Mouse (Mus musculus) hindbrain, postnatal 0 days (tissue): ENCODE results near the gene Rbfox1. TPM values are rescaled to one million over a fixed set of nuclear protein-coding genes. Genes with fewer than 3 reads are reported as not detected.

ENCODE experiments used
- ATAC-seq: fragments of 200-750 bp; cut with Nextera tagmentation; 2 replicates; pipeline ENCODE4 v1.8.0; 2017; ENCODE audit warnings: mild to moderate bottlenecking, moderate TSS enrichment, moderate library complexity
- DNase-seq: peaks from one replicate; pipeline ENCODE4 v3.0.0-alpha.2; 2015; ENCODE audit warnings: low spot score
- H3K27ac ChIP-seq: fragments of 300-500 bp; sonication (generic); 2 replicates; pipeline ENCODE4 v1.5.1; 2014; ENCODE audit warnings: mild to moderate bottlenecking
- H3K27me3 ChIP-seq: fragments of 300-500 bp; sonication (generic); 2 replicates; pipeline ENCODE4 v1.6.1; 2014; ENCODE audit warnings: low read length, mixed read lengths; ENCODE audit not compliant: insufficient read depth
- H3K36me3 ChIP-seq: fragments of 300-500 bp; sonication (generic); 2 replicates; pipeline ENCODE4 v1.6.1; 2014; ENCODE audit warnings: low read length, mixed read lengths; ENCODE audit not compliant: insufficient read depth
- H3K4me1 ChIP-seq: fragments of 300-500 bp; sonication (generic); 2 replicates; pipeline ENCODE4 v1.6.1; 2014; ENCODE audit warnings: antibody characterized with exemption, low read length, mixed read lengths; ENCODE audit not compliant: insufficient read depth
- H3K4me2 ChIP-seq: fragments of 300-500 bp; sonication (generic); 2 replicates; pipeline ENCODE4 v1.6.1; 2014; ENCODE audit warnings: low read depth, mild to moderate bottlenecking, low read length, moderate library complexity, mixed read lengths
- H3K4me3 ChIP-seq: fragments of 300-500 bp; sonication (generic); 2 replicates; pipeline ENCODE4 v1.5.1; 2014; ENCODE audit warnings: low read length
- H3K9ac ChIP-seq: fragments of 300-500 bp; sonication (generic); replicated peaks from 2 replicates; pipeline ENCODE4 v1.6.1; 2014; ENCODE audit warnings: mild to moderate bottlenecking, low read length, moderate library complexity, mixed read lengths
- H3K9me3 ChIP-seq: fragments of 300-500 bp; sonication (generic); 2 replicates; pipeline ENCODE4 v1.6.1; 2016; ENCODE audit warnings: low read length, mixed read lengths
- CTCF ChIP-seq: IDR thresholded peaks from 2 replicates; pipeline ENCODE4 v1.5.1; 2016; ENCODE audit warnings: antibody characterized with exemption, control low read depth, low read depth
- WGBS: fragments of 180-500 bp; shearing (Covaris S2); extraction: QIAGEN DNeasy Blood & Tissue Kit; methylation state at CpG from one replicate; pipeline ENCODE4 v1.1.7; 2014; 5-methylcytosine and 5-hydroxymethylcytosine counted together
- polyA plus RNA-seq: library from polyadenylated mRNA; unstranded; fragments of >200 nt; fragmentation: Nextera tagmentation; extraction: Ambion mirVana; gene quantifications from 2 replicates; pipeline ENCODE4 v1.2.1, GENCODE M21; 2015
- total RNA-seq: library from RNA; depleted of rRNA; stranded (reverse); fragments of >200 nt; gene quantifications from 2 replicates; pipeline ENCODE4 v1.2.3, GENCODE M21; 2014

Gene Rbfox1
- total and polyA plus RNA-seq, 2 experiments from 2014 or later = 158 to 204 TPM

DNA sequence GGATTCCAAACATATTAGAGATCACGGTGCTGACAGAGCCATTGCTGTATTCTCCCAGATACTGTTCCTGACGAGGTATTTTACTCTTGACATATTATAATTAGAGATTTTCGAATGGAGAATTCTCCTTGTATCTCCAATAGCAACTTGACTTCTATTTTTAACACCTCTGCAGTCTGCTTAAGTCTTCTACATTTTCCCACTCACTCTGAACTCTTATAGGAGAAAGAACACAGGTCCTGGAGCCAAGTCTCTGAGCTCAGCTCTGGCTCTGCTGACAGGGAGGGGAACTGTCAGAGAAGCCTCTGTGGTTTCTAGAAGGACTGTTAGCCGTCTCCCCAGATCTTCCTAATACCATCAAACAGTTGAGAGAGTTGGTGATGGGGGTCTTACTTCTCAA, 1344.1 kb downstream of the Rbfox1 start:
- no peak overlapping the region for H3K27ac ChIP-seq
- H3K4me2 ChIP-seq = no peak overlapping the region
- no peaks in the 10 kb centered on the region for H3K27me3 ChIP-seq
- no peak for TF ChIP-seq CTCF
- H3K9ac ChIP-seq = no peak overlapping the region
- 48% methylated on average over 4 of the region's 4 CpGs for WGBS
- no peak overlapping the region for H3K4me3 ChIP-seq
- no peak for DNase-seq
- ATAC-seq = no peak
- no peaks in the 10 kb centered on the region for H3K4me1 ChIP-seq
- no peaks in the 10 kb centered on the region; the same call in 1 of the 2 replicates for H3K36me3 ChIP-seq
- no peaks in the 10 kb centered on the region for H3K9me3 ChIP-seq

DNA sequence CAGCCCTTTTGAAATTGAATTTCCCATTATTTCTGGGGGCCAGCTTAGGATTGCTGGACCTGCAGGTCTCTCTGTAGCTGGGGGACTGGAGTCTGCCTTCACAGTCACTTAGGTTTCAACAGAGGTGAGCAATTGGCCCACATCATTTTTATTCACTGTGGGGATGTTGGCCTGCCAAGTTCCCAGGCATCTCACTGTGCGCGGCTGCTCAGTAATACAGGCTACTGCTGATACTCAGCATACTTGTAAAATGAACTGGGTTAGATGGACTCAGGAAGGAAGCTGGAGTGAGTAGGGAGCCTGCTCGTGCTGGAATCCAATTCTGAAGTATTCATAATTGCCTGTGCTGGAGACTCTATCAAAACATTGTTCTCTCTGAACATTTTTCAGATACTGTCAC, 1356.5 kb downstream of the Rbfox1 start:
- no peaks in the 10 kb centered on the region for H3K36me3 ChIP-seq
- DNase-seq (peak; percentile 31), ATAC-seq (no peak)
- no peak overlapping the region for H3K4me3 ChIP-seq
- H3K4me1 ChIP-seq = no peaks in the 10 kb centered on the region
- H3K4me2 ChIP-seq = no peak overlapping the region
- no peaks in the 10 kb centered on the region for H3K9me3 ChIP-seq
- H3K27me3 ChIP-seq = no peaks in the 10 kb centered on the region
- 44% methylated on average over 3 of the region's 3 CpGs for WGBS
- H3K27ac ChIP-seq = no peak overlapping the region
- no peak overlapping the region for H3K9ac ChIP-seq
- no peak for TF ChIP-seq CTCF

DNA sequence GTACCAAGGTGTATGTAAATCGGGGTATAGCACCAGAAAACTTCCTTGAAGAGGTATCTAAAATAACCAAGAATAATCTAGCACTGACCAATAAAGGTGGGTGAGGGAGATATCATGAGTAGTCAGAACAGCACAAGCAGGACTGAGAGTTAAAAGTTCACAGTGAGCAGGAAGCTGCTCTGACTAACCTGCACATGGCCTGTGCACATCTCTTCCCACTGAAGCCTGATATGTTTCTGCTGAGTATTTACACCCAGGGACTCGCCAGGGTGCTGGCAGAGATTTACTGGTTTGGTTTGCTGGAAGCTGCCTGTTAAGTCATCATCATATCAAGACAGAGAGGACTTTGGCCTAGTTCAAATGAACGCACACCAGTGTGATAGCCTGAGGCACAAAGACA, 1357.3 kb downstream of the Rbfox1 start:
- ATAC-seq (no peak), DNase-seq (no peak)
- no peaks in the 10 kb centered on the region for H3K4me1 ChIP-seq
- 87% methylated on average over 3 of the region's 3 CpGs for WGBS
- no peak overlapping the region for H3K9ac ChIP-seq
- no peak overlapping the region for H3K4me3 ChIP-seq
- no peaks in the 10 kb centered on the region for H3K9me3 ChIP-seq
- TF ChIP-seq CTCF = no peak
- H3K27ac ChIP-seq = no peak overlapping the region
- H3K36me3 ChIP-seq = no peaks in the 10 kb centered on the region
- H3K27me3 ChIP-seq = no peaks in the 10 kb centered on the region
- no peak overlapping the region for H3K4me2 ChIP-seq

DNA sequence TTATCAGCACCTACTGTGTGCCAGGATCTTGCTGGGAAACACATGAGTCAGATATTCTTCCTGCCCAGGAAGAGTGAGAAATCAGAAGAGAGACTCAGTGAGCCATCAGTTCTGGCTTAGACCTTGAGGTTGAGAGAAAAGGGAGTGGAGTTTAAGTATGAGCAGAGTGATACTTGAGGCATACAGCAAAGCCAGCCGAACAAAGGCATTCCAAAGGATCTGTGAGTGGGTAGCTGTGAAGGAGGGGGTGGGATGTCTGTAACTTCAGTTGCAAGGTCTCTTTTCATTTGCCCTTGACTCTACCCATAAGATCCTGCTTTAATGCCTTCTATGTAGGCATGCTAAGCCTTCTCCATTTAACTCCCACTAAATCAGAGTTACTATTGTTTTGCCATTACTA, 1359.2 kb downstream of the Rbfox1 start:
- Histone ChIP-seq H3K9me3 (no peaks in the 10 kb centered on the region), H3K4me3 (no peak overlapping the region), H3K27me3 (no peaks in the 10 kb centered on the region), H3K4me2 (no peak overlapping the region), H3K4me1 (no peaks in the 10 kb centered on the region), H3K9ac (no peak overlapping the region), H3K36me3 (no peaks in the 10 kb centered on the region), H3K27ac (no peak overlapping the region)
- no peak for TF ChIP-seq CTCF
- ATAC-seq (no peak), DNase-seq (no peak)
- 78% methylated on average over 1 of the region's 1 CpGs for WGBS

DNA sequence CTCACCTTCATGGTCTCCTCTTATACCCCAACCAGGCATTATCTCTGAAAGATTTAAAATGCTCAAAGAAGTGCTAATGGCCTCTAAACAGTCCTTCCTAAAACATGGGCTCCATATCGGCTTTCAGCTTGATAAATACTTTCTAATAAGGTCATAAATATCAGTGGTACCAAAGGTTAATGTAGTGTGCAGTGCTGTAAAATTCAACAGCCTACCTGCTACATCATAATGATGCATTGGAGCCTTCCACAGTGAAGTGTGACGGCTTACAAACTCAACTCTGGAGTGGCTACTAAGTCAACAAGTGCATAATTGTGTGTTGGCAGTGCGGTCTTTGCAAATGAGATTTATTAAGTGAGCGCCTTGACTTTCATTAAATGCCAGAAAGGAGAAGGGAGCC, 1366.5 kb downstream of the Rbfox1 start:
- ATAC-seq (no peak), DNase-seq (no peak)
- Histone ChIP-seq H3K27ac (no peak overlapping the region), H3K9ac (no peak overlapping the region), H3K27me3 (no peaks in the 10 kb centered on the region), H3K4me1 (no peaks in the 10 kb centered on the region), H3K9me3 (no peaks in the 10 kb centered on the region), H3K36me3 (no peaks in the 10 kb centered on the region), H3K4me3 (no peak overlapping the region), H3K4me2 (no peak overlapping the region)
- TF ChIP-seq CTCF = no peak
- WGBS = 69% methylated on average over 4 of the region's 4 CpGs

DNA sequence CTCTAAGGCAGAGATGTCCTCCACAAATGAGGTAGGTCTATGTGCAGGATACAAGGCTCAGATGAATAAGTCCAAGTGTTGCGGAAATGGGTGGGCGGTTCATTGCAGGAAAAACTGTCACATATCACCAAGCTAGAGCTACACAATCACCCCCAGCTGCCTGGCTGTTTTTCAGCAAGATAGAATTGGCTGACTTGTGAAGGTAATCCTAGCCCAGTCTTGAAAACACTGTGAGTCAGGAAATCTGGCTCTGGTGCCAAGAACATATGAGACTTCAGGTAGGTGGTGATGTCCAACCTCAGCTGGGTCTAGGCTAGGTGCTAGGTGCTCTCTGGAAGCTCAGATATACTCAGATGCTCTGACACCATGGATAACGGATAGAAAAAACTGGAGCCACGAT, 1372.2 kb downstream of the Rbfox1 start:
- H3K4me1 ChIP-seq = no peaks in the 10 kb centered on the region
- DNase-seq (no peak), ATAC-seq (no peak)
- no peak overlapping the region for H3K9ac ChIP-seq
- H3K27ac ChIP-seq = no peak overlapping the region
- no peaks in the 10 kb centered on the region for H3K27me3 ChIP-seq
- H3K9me3 ChIP-seq = no peaks in the 10 kb centered on the region
- TF ChIP-seq CTCF = no peak
- H3K4me3 ChIP-seq = no peak overlapping the region
- no peaks in the 10 kb centered on the region for H3K36me3 ChIP-seq
- no peak overlapping the region for H3K4me2 ChIP-seq
- WGBS = 94% methylated on average over 4 of the region's 4 CpGs

DNA sequence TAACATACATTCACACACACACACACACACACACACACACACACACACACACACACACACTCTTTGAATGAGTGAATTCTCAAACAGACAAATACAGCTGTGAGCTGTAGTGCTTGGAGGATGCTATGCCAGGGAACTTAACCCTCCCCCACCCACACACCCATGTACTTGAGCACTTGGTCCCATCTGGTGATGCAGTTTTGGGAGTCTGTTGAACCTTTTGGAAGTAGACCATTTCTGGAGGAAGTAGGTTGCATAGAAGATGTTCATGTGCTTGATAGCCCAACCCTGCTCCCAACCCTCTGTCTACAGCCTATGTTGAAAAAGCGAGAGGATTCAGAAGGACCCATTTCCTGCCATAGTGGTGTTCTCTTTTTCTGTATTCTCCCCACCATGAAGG, 1378.1 kb downstream of the Rbfox1 start:
- Histone ChIP-seq H3K9ac (no peak overlapping the region), H3K4me1 (no peaks in the 10 kb centered on the region), H3K36me3 (no peaks in the 10 kb centered on the region), H3K27ac (no peak overlapping the region), H3K4me3 (no peak overlapping the region), H3K9me3 (no peaks in the 10 kb centered on the region), H3K4me2 (no peak overlapping the region), H3K27me3 (no peaks in the 10 kb centered on the region)
- DNase-seq = no peak
- TF ChIP-seq CTCF = no peak
- WGBS = 90% methylated on average over 1 of the region's 1 CpGs
- no peak for ATAC-seq
